Mouse (Mus musculus) embryonic facial prominence, embryonic 11.5 days (tissue): Measurements from ENCODE around the gene Myrfl. TPM values are rescaled to one million over a fixed set of nuclear protein-coding genes. Genes with fewer than 3 reads are reported as not detected.

Experiments
- ATAC-seq: fragments of 200-750 bp; cut with Nextera tagmentation; replicated peaks from 2 replicates; pipeline ENCODE4 v1.8.0; 2017; ENCODE audit warnings: low read depth; ENCODE audit not compliant: insufficient number of reproducible peaks, low FRiP score, low TSS enrichment
- DNase-seq: peaks from one replicate; pipeline ENCODE4 v3.0.0-alpha.2; 2015; ENCODE audit warnings: low spot score
- H3K27ac ChIP-seq: fragments of 300-500 bp; sonication (generic); replicated peaks from 2 replicates; pipeline ENCODE4 v1.5.1; 2014; ENCODE audit warnings: mild to moderate bottlenecking, low read depth, low read length, control low read depth
- H3K27me3 ChIP-seq: fragments of 300-500 bp; sonication (generic); 2 replicates; pipeline ENCODE4 v1.6.1; 2014; ENCODE audit warnings: mild to moderate bottlenecking, low read length, moderate library complexity, mixed read lengths; ENCODE audit not compliant: control insufficient read depth, insufficient read depth
- H3K36me3 ChIP-seq: fragments of 300-500 bp; sonication (generic); replicated peaks from 2 replicates; pipeline ENCODE4 v1.6.1; 2014; ENCODE audit warnings: low read depth, mild to moderate bottlenecking, low read length, moderate library complexity, mixed read lengths; ENCODE audit not compliant: control insufficient read depth, insufficient read depth
- H3K4me1 ChIP-seq: fragments of 300-500 bp; sonication (generic); 2 replicates; pipeline ENCODE4 v1.6.1; 2014; ENCODE audit warnings: low read length, mixed read lengths; ENCODE audit not compliant: control insufficient read depth, insufficient read depth
- H3K4me2 ChIP-seq: fragments of 300-500 bp; sonication (generic); 2 replicates; pipeline ENCODE4 v1.6.1; 2014; ENCODE audit warnings: low read depth, mild to moderate bottlenecking, control low read depth, low read length, moderate library complexity
- H3K4me3 ChIP-seq: fragments of 300-500 bp; sonication (generic); 2 replicates; pipeline ENCODE4 v1.5.1; 2014; ENCODE audit warnings: low read depth, low read length, control low read depth
- H3K9ac ChIP-seq: fragments of 300-500 bp; sonication (generic); replicated peaks from 2 replicates; pipeline ENCODE4 v1.6.1; 2014; ENCODE audit warnings: mild to moderate bottlenecking, control low read depth, low read length
- H3K9me3 ChIP-seq: fragments of 300-500 bp; sonication (generic); replicated peaks from 2 replicates; pipeline ENCODE4 v1.6.1; 2016; ENCODE audit warnings: mild to moderate bottlenecking, low read length, inconsistent platforms, mixed read lengths; ENCODE audit not compliant: control insufficient read depth
- WGBS: fragments of 180-500 bp; shearing (Covaris S2); extraction: QIAGEN DNeasy Blood & Tissue Kit; methylation state at CpG from one replicate; pipeline ENCODE4 v1.1.7; 2014; 5-methylcytosine and 5-hydroxymethylcytosine counted together
- polyA plus RNA-seq: library from polyadenylated mRNA; unstranded; fragments of >200 nt; fragmentation: Nextera tagmentation; extraction: Ambion mirVana; gene quantifications from 2 replicates; pipeline ENCODE4 v1.2.1, GENCODE M21; 2014

The Myrfl gene
- polyA plus RNA-seq, 1 experiment from 2014 or later: 0.18 TPM

DNA sequence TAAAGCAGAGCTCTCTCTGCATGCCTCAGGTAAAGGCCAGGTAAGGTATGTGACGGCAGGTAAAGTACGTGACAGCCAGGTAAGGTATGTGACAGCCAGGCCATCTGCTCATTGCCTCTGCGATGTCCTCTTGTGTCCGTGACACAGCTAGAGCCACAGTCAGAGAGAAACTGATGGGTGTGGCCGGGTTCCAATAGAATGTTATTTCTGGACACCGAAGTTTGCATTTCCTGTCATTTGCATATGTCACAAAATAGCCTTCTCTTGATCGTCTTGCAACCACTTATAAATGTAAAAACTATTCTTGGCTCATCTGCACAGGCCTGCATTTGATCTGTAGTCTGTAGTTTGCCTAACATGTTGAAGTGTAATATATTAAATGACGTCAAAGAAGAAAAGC lies 154.5 kb downstream of the Myrfl start:
- Histone ChIP-seq H3K27me3 (no peaks in the 10 kb centered on the region), H3K36me3 (no peaks in the 10 kb centered on the region), H3K4me2 (no peak overlapping the region), H3K27ac (no peak overlapping the region), H3K4me1 (peaks cover 3% of the 10 kb centered on the region; the same call in 1 of the 2 replicates), H3K9me3 (no peaks in the 10 kb centered on the region), H3K9ac (no peak overlapping the region), H3K4me3 (no peak overlapping the region)
- ATAC-seq (no peak), DNase-seq (no peak)
- 91% methylated on average over 8 of the region's 8 CpGs for WGBS

- Histone ChIP-seq H3K4me2 (no peak overlapping the region), H3K9ac (no peak overlapping the region), H3K9me3 (no peaks in the 10 kb centered on the region), H3K4me3 (no peak overlapping the region), H3K36me3 (no peaks in the 10 kb centered on the region), H3K4me1 (peaks cover 3% of the 10 kb centered on the region; the same call in 1 of the 2 replicates), H3K27ac (no peak overlapping the region), H3K27me3 (no peaks in the 10 kb centered on the region)
- 24% methylated on average over 6 of the region's 6 CpGs for WGBS
- DNase-seq (no peak), ATAC-seq (no peak)
Observed at GRCm38 (mm10) chr10:116741343-116741742, 155.4 kb downstream of the Myrfl start.

DNA sequence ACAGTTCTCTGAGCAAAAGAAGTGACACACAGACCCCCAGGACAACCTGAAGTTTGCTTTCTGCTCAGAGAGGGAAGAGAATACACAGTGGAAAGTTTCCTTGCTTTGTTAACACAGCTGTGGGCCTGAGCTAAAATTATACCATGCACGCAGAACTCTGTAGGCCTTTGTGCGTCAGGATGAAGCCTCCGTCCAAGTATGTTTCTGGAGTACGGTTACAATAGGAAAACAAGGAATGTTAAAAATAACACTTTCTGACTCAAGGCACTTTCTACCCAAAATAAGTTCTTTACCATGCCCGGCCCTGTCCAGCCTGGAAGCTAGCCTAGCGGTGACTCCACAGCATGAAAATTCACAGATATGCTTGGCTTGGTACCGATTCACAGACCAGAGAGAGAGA lies 156.6 kb downstream of the Myrfl start:
- Histone ChIP-seq H3K36me3 (no peaks in the 10 kb centered on the region), H3K27ac (0 out of 2 replicates have a peak overlapping the region, but pooled peaks have one; percentile 56), H3K9ac (no peak overlapping the region; the same call in 1 of the 2 replicates), H3K27me3 (no peaks in the 10 kb centered on the region), H3K4me2 (no peak overlapping the region), H3K4me3 (no peak overlapping the region), H3K9me3 (no peaks in the 10 kb centered on the region), H3K4me1 (peaks cover 3% of the 10 kb centered on the region; the same call in 1 of the 2 replicates)
- no peak for DNase-seq
- no peak for ATAC-seq
- 61% methylated on average over 7 of the region's 7 CpGs for WGBS

DNA sequence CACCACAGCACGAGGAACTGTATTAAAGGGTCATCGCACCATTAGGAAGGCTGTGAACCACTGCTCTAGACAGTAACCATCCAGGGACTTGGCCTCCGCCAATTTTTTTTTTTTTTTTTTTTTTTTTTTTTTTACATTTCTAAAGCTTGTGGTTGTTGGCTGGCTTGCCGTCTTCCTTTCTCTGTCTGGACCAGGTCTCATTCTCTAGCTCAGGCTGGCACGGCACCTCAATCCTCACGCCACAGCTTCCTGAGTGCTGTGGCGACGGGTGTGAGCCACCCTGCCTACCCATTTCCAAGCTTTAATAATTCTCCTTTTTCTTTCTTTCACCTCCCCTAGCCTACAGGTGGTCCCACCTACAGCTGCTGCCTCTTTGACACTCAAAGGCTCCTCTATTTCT lies 158.2 kb downstream of the Myrfl start:
- DNase-seq: no peak
- Histone ChIP-seq H3K36me3 (no peaks in the 10 kb centered on the region), H3K4me2 (no peak overlapping the region), H3K27ac (no peak overlapping the region), H3K27me3 (no peaks in the 10 kb centered on the region), H3K4me1 (peaks cover 3% of the 10 kb centered on the region; the same call in 1 of the 2 replicates), H3K4me3 (no peak overlapping the region), H3K9me3 (no peaks in the 10 kb centered on the region), H3K9ac (no peak overlapping the region)
- ATAC-seq: no peak
- 84% methylated on average over 8 of the region's 8 CpGs for WGBS

- Histone ChIP-seq H3K4me2 (no peak overlapping the region), H3K27me3 (no peaks in the 10 kb centered on the region), H3K4me1 (peaks cover 3% of the 10 kb centered on the region; the same call in 1 of the 2 replicates), H3K9me3 (no peaks in the 10 kb centered on the region), H3K4me3 (no peak overlapping the region), H3K36me3 (no peaks in the 10 kb centered on the region), H3K27ac (no peak overlapping the region), H3K9ac (no peak overlapping the region)
- no peak for ATAC-seq
- 90% methylated on average over 8 of the region's 8 CpGs for WGBS
- no peak for DNase-seq
Observed at GRCm38 (mm10) chr10:116735607-116736006, 161.1 kb downstream of the Myrfl start.

DNA sequence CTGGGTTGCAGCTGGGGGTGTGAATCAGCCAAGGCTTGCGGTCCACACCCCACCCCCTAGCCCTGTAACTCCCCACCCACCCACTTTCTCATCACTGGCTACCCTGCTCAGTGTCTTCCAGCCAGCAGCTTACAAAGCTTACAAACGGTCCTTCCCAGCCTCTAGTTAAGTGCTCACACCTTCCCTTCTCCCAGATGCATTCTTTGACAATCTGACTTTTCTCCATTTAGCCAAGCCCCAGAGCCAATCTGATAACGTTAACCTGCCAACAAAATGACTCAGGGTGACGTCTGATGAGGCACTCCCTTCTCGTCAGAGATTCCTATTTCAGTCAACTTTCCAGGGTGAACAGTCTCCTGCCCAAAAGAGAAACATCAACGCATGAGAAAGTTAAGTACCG lies 163.1 kb downstream of the Myrfl start:
- Histone ChIP-seq H3K4me1 (no peaks in the 10 kb centered on the region), H3K4me2 (no peak overlapping the region), H3K36me3 (no peaks in the 10 kb centered on the region), H3K27me3 (no peaks in the 10 kb centered on the region), H3K9me3 (no peaks in the 10 kb centered on the region), H3K4me3 (no peak overlapping the region), H3K9ac (no peak overlapping the region), H3K27ac (no peak overlapping the region)
- no peak for ATAC-seq
- WGBS: 75% methylated on average over 7 of the region's 7 CpGs
- DNase-seq: no peak

- ATAC-seq: no peak
- Histone ChIP-seq H3K4me3 (no peak overlapping the region), H3K36me3 (no peaks in the 10 kb centered on the region), H3K27ac (no peak overlapping the region), H3K27me3 (no peaks in the 10 kb centered on the region), H3K4me1 (no peaks in the 10 kb centered on the region), H3K9ac (no peak overlapping the region), H3K4me2 (no peak overlapping the region), H3K9me3 (no peaks in the 10 kb centered on the region)
- no peak for DNase-seq
- 80% methylated on average over 10 of the region's 10 CpGs for WGBS
Observed at GRCm38 (mm10) chr10:116730033-116730652, 166.6 kb downstream of the Myrfl start.

GRCm38 (mm10) chr10:116728860-116729259 lies 167.9 kb downstream of the Myrfl start:
- no peak overlapping the region for H3K27ac ChIP-seq
- no peak for ATAC-seq
- H3K9me3 ChIP-seq: no peaks in the 10 kb centered on the region
- 70% methylated on average over 8 of the region's 10 CpGs for WGBS
- H3K36me3 ChIP-seq: no peaks in the 10 kb centered on the region
- no peak overlapping the region for H3K4me3 ChIP-seq
- H3K27me3 ChIP-seq: no peaks in the 10 kb centered on the region
- no peak overlapping the region for H3K9ac ChIP-seq
- H3K4me2 ChIP-seq: no peak overlapping the region
- no peak for DNase-seq
- no peaks in the 10 kb centered on the region for H3K4me1 ChIP-seq
